Mouse (Mus musculus) thymus, adult 18-20 months (tissue): ENCODE data around the gene Ctnna2.

Source experiments
- DNase-seq, 2 experiments: peaks; one replicate each; pipeline ENCODE4 v3.0.0; 2022; ENCODE audit warnings: mixed read lengths in 2 of 2

Ctnna2 gene

DNA sequence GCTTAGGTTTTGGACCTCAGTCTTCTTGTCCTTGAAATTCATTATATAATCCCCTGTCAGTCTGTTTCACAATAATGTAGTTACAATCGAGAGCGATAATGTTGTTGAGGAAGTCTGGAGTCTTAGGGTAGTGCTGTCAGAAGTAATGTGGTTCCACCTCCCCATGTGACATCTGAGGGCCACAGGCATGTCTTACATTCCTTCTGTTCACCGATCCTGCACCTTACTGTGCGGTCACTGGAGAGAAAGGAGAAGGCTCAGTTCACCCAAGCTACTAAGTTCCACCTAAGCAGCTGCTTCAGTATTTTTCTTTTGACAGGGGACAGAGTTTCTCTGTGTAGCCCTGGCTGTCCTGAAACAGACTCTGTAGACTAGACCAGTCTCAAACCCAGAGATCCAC, 723.2 kb downstream of the Ctnna2 start:
- DNase-seq = no peak

DNA sequence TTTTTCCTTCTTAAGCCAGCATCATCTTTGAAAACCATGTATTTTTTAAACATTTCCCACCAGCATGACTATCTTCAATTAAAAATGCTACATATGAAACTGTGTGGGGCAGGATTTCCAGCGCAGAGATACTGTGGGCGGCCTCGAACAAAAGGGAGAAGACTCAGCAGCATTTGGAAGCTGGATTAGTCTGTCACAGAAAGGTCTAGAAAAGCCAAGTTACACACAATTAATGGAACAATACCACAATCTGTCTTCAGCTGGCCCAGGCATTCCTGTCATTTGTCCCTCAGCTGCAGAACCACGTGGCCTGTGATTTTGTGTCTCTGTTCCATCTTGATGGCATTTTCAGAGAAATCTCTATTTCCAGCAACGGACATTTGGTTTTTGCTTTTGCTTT, 726.0 kb downstream of the Ctnna2 start:
- DNase-seq = no peak

DNA sequence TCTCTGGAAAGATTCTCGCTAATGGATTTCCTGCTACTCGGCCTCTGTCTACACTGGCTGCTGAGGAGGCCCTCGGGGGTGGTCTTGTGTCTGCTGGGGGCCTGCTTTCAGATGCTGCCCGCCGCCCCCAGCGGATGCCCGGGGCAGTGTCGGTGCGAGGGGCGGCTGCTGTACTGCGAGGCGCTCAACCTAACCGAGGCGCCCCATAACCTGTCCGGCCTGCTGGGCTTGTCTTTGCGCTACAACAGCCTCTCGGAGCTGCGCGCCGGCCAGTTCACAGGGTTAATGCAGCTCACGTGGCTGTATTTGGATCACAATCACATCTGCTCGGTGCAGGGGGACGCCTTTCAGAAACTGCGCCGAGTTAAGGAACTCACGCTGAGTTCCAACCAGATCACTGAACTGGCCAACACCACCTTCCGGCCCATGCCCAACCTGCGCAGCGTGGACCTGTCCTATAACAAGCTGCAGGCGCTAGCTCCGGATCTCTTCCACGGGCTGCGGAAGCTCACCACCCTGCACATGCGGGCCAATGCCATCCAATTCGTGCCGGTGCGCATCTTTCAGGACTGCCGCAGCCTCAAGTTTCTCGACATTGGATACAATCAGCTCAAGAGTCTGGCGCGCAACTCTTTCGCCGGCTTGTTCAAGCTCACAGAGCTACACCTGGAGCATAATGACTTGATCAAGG, 735.8 kb downstream of the Ctnna2 start:
- DNase-seq = no peak

DNA sequence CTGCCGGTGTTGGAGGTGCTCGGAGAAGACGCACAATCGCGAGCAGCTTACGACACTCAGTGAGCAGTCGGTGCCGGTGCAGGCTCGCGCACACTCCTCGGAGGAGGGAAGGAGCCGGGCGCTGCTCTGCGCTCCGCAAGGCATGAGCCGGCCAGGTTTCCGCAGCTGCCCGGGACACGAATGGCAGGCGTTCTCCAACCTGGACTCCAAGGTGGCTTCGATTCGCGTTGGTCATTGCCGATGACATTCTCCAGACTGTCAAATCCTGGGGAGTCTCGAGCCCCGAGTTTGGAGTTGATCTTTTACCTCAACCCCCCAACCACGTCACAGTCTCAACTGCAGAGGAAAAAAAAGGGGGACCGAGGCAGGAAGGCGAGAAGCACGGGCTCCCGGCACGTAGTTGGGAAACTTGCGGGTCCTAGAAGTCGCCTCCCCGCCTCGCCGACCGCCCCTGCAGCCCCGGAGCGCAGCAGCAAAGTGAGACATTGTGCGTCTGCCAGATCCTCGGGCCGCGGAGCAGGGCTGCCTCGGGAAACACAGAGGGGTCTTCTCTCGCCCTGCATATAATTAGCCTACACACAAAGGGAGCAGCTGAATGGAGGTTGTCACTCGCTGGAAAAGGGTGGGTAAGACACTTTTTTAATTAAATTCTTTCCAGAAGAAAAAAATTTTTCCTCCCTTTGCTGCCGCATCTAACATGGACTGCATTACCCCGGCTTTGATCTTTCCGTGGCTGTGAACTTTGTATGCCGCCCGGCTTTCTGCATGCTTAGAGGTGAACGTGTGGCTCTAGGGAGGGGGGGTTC, 736.7 kb downstream of the Ctnna2 start, which contains the start of gene Lrrtm1:
TSS of gene Lrrtm1 (plus strand) at position 89 of the 806 bp plus-strand sequence.
- no peak for DNase-seq

DNA sequence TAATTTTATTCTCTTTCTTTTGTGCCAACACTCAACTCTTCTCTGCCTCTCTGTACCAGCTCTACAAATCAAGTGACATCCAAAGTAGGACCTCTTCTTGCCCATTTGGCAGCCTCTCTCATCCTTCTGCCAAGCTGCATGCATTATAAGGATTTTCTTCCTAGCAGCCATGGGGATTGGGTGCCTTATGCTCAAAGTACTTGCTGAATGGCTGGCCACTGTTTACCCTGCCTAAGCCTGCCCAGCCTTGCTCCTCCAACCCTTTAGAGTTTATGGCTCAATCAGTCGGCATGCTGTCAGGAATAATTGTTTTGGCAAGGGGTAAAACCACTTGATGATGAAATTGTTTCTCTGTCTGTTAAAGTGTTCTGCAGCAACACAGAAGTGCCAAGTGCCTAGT, 739.1 kb downstream of the Ctnna2 start:
- no peak for DNase-seq

DNA sequence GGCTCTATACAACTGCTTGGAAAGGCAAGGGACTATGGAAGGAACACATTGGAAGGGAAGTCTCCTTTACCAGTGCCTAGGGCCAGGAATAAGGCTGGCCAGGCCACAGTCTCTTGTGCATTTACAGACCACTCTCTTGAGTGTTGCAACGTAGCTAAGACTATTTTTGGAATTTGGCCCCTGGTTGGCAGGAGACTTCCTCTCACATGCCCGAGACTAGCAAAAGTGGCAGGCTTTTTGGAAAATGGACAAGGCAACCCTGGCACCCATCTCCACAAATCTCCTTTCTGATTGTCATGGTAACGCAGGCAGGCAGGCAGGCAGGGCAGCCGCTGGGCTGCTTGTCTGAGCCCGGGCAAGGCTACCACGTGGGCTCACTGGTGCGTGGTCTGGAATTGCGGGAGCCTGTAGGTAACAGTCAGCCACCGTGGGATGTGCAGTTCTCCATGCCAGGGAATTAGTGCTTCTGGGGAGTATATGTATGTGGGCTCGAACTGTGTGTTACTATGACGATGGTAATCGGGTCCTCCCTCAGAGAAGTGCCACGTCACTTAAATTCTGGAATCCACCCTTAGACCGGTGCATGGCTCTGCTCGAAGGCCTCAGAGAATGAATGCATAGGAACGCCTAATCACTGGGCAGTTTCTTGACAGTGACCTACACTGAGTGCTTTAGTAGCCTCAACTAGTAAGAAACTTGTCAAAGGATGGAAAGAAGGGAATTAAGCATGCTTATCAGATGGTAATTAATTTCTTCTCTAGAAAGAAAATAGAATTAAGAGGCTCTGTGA, 756.5 kb downstream of the Ctnna2 start:
- DNase-seq = no peak

DNA sequence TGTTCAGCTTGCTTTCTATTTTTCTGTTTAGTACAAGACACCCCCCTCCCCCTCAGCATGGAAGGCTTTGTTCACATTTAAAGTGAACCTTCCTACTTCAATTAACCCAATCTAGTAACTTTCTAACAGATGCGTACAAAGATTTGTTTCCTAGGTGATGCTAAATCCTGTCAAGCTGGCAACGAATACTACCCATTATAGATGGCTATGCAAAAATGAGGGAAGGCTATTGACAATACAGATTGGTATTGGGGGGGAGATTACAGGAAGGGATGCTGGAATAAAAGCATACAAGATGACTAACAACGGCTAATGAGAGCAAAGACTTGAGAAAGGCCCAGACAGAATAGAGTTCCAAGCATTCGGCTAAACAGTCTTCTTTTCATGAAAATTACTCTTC, 758.7 kb downstream of the Ctnna2 start:
- no peak for DNase-seq

DNA sequence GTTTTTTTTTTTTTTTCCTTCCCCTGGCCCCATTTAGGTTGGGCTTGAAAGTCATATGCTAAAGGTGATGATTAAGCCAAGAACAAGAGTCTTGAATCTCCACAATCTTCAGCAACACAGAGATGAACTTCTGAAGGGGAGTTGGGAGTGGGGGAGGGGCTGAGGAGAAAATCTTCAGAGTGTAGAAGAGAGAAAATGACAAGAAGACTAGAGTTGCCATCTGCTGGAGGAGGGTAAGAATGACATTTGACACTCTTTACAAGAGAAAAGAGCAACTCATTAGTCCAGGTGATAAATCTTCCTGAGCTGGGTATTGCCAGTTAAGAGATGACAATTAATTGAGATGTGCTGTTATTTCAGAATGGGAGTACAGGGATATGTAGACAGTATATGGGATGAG, 760.6 kb downstream of the Ctnna2 start:
- DNase-seq = no peak

DNA sequence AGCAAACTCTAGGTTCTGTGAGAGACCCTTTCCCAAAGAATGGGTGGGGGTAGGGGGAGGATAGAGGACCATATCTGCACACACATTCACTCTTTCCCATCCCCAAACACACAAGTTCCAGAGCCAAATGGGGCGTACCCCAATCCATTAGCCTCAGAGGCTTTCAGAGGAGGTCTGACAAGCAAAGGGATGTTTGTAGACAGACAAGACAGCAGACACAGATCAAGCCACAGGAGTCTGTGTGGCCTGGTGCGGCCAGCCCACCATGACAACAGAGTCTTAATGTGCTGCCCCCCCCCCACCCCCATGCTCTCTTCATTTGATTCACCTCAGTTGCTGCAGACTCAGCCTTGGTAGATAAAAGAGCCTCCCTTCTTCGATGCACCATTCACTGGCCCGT, 764.2 kb downstream of the Ctnna2 start:
- no peak for DNase-seq

DNA sequence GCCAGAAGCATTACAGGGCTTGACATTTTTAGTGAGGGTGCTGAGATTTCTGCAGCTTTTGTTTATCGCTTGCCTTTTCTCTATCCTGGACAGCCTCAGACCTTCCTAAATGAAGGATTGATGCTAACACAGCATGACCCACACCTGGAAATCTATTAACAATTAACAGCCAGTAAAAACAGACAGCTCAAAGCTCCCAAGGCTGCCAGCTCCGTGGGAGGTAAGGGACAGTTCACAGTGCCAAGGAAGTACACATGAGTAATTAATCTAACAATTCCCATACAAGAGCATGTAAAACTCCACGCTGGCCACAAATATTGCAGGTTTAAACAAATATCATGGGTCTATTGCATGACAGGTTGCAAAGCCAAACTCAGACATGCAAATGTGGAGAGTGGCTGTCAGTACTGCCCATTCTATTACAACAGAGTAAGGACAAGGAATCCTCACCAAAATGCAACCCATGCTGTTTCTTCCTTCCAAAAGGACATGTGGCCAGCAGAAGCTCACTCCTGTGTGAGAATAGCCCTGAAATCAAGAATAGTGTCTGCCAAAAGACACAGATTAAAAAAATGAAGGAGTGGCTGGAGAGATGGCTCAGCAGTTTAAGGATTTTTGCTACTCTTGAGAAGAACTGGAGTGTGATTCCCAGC, 765.6 kb downstream of the Ctnna2 start:
- no peak for DNase-seq

DNA sequence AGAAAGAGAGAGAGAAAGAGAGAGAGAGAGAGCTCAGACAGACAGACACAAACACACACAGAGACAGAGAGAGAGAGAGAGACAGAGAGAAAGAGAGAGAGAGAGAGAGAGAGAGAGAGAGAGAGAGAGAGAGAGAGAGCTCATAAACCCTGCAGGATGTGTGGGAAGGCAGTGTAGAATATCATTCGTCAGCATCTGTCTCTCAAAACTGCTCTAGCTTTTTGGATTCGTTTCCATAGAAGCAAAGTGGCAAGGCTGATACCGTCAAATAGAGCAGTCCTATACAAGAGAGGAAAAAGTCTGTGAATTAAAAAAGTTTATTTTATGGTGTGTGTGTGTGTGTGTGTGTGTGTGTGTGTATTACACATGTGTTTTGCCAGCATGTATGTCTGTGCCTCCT, 769.6 kb downstream of the Ctnna2 start:
- no peak for DNase-seq

DNA sequence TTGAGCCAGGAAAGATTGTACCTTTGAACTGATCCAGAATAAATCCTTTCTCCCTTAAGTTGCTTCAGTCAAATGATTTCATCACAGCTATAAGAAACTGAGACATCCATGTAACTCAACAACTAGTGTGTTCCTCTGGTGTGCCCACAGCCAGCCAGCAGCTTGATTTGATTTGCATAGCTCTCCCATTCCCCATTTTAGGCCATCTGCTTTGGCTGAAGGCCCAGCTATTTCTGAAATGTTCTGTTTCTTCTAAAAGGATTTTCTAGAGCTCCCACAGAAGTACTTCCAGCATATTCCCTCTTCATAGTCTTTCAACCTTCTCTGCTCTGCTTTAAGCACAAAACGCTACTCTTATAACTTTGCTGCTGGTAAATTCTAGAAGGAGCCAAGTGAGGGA, 770.3 kb downstream of the Ctnna2 start:
- no peak for DNase-seq

DNA sequence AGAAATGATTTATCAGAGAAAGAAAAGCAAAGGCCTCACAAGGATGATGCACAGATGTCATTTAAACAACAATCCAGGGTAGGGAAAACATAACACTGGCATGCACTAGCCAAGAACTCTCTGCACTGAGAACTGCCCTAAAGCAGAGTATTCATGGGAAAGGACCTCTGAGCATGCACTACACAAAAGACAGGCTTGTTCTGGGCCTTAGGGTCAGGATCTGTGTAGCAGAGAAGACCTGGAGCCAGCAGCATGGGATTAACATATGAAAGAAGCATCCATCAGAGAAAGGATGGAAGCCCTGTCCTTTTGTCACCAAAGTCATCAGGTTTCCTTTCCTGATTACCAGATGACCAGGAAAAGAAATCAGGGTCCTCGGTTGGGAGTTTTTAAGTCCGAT, 780.1 kb downstream of the Ctnna2 start:
- DNase-seq = no peak

DNA sequence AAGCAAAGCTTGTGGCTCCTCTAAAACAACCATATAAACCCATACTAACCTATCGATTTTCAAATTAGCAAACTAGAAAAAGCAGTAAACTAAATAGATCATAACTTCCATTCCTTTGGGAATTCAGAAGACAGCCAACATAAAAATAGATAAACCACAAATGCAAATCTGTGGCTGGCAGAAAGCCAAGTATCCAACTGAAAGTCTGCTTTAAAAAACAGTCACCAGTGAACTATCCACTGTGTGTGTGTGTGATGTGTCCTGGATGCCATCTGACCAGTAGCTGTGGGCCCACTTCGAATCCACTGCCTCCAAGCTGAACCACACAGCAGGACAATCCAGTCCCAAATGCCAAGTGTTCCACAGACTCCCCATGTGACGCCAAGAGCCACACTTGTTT, 782.8 kb downstream of the Ctnna2 start:
- no peak for DNase-seq

DNA sequence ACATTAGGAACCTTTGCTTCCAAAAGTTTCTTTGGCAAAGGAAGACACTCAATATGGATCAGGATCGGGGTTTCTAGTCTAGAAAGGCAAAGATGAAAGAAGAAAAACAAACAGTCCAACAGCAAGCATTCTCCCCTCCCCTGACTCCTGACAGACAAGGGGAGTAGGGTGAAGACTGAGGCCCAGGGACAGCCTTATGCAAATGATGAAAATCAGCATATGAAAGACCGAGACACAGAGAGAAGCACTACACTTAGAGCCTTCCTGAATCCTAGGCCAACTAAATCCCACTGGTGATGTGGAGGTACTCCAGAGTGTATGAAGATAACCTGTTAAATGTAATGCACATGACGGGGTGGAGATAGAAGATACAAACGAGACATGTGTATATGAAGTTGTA, 787.9 kb downstream of the Ctnna2 start:
- no peak for DNase-seq

DNA sequence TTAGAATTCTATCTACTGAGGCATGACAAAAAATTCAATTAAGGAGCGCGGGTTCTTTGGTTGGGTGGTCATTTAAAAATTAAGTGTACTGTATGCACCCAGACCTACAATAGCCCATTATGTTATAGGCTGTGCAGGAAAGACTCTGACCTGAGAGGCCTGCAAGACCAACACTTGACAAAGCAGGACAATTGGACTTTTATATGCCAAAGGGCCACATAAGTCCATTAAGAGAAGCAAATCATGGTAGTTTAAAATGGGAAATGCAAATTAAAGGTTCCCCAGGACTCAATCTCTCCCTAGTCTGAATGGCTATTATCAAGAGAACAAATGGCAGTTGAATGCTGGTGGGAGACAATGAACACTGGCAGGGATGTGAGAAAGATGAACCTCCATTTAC, 790.9 kb downstream of the Ctnna2 start:
- DNase-seq = no peak

DNA sequence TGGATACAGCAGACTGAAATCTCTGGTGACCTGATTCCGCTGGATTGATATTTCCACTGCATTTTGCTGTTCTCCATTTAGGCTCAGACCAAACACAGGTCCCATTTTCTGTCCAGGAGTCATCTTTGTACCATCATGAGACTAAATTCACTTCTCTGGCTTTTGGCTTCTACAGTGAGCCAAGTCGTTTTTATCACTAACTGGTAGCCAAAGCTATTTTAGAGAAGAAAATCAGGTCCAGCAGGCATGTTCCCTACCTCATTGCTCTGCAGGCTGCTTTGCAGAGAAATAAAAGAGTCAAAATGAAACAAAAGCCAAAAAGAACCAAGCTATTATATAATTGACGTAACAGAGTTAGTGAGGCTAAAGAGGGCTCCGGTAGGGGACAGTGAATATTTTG, 793.7 kb downstream of the Ctnna2 start:
- DNase-seq = no peak

DNA sequence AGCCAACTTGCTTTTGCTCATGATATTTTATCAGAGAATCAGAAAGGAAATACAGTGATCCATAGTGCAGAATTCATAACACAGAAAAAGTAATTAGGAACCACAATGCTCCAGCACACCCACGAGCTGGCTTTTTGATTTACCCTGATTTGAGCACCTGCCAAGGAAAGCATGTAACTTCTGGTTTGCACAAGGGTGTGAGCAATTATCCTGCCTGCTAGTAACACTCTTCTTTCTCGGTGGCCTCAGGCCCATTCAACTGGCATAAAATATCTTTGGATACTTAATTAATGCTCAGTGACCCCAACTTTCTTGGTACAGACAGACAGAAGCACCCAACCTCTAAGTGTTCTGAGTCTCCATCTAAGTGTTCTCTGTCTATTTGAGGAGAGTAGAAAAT, 794.6 kb downstream of the Ctnna2 start:
- DNase-seq = no peak

DNA sequence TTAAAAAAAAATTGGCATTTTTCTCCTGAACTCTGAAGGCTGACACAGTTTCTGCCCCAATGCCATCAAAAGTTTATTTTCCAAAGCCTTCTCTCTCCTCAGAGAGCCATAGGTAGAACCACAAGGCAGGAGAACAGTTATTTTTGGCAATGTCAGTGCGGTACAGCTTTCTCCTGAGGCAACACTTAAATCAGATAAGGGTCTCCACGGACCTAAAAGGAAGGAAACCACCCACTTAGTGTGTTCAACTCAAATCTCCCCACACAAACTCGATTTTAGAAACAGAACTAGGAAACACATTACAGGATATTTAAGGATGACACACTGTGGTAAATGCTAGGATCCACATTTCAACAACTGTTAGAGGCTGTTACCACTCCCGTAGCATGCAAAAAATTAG, 803.7 kb downstream of the Ctnna2 start:
- DNase-seq = no peak

DNA sequence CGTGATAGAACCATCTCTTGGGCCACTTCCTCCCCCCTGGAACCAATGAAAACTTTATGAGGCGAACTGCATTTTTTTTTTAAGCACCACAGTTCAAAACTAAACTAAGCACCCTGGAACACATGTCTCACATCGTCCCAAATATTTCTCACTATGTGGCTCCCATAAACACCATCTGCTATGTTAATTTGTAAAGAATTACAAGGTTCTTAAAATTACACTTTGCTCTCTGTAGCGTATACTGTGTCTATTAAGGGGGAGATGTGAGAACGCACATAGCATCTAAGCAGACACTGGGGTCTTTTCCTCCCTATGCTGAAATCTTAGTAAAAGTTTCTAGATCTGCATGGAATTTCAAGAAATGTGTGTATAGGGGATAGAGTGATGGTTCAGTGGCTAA, 822.5 kb downstream of the Ctnna2 start:
- no peak for DNase-seq

DNA sequence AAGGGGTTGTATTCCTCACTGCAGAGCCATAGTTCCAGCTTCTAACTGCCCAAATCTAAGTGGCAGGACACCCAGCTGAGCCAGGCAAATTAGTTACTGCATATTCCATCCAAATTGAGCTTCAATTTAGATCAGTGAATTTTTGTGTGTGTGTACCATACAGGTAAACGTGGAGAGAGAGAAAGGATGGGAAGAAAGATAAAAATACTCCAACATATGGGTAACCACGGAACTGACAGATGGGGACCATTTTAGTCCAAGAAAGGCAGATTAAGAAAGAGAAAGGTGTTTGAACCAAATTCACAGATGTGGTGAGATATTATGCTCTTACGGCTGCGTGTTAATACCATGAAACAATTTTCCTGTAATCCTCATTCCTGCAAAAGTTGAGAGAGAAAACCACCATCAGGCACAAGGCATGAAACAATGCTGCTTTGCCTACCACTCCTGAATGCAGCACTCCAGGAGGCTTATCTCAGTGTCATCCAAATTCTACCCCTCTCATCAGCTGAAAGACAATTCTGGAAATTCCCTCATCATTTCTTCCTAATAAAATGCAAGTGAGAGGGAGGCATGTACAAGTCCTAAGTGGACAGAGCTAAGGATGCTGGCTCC, 840.1 kb downstream of the Ctnna2 start:
- DNase-seq = no peak

DNA sequence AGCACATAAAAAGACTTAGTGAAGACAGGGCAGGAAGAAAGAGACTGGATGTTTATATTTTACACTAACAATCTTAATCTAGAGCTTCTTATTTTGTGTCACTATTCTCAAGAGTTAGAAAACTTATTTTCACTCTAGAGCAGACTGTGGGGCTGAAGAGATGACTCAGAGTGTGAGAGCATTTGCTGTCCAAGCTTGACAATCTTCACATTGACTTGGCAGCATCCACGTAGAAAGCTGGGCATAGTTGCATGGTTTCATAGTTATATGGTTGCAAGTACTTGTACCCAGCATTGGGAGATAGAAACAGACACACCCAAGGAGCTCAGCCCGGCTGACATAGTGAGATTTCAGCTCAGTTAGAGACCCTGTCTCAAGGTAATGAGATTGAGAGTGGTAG, 858.6 kb downstream of the Ctnna2 start:
- no peak for DNase-seq

DNA sequence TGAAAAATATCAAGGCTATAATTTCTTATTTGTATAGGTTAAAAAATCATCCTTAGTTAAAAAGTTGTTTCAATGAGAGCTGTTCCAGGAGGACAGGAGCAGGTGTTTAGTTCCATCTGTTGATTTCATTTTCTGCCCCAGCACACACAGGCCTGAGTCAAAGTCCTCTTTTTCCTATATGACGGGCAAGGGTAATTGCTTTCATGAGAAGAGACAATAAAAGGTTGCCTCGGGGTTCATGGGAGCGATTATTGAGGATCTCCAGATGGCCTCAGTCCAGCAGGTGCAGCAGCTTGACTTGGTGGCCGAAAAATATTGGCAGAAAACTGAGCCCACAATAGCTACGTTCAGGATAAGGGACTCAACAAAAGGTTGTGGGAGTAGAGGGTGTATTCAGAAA, 859.0 kb downstream of the Ctnna2 start:
- DNase-seq = no peak
